Mouse (Mus musculus) ES-E14 (cell line): ENCODE data around the gene 1700001O22Rik. TPM values are rescaled to one million over a fixed set of nuclear protein-coding genes. Genes with fewer than 3 reads are reported as not detected.
A peak's percentile ranks its signal among the peaks of the same experiment; 100 is the strongest.

Experiments
- DNase-seq: peaks from one replicate; pipeline ENCODE4 v3.0.0-alpha.2; 2013; ENCODE audit warnings: low read depth, low spot score
- H3K27ac ChIP-seq: 2 replicates; pipeline ENCODE4 v1.5.1; 2012; ENCODE audit warnings: low read depth, mild to moderate bottlenecking, low read length, moderate library complexity, mixed read lengths; ENCODE audit not compliant: poor library complexity, insufficient read depth, severe bottlenecking
- H3K36me3 ChIP-seq: 2 replicates; pipeline ENCODE4 v1.6.1; 2012; ENCODE audit warnings: mild to moderate bottlenecking, low read length, moderate library complexity, mixed read lengths; ENCODE audit not compliant: control insufficient read depth, poor library complexity, insufficient read depth, severe bottlenecking
- H3K4me1 ChIP-seq, 2 experiments: fragments of 150-350 bp in 1 of 2; sonication (generic) in 1 of 2; 2 replicates each; pipeline ENCODE4 v1.6.1; 2012; ENCODE audit warnings: low read length in 2 of 2, mild to moderate bottlenecking in 1 of 2, mixed read lengths in 1 of 2; ENCODE audit not compliant: control insufficient read depth in 2 of 2, insufficient read depth in 2 of 2, poor library complexity in 1 of 2
- H3K4me3 ChIP-seq, 2 experiments: fragments of 150-350 bp in 1 of 2; sonication (generic) in 1 of 2; 2 replicates each; pipeline ENCODE4 v1.5.1; 2012; ENCODE audit warnings: low read length in 2 of 2, low read depth in 1 of 2, mild to moderate bottlenecking in 1 of 2, mixed read lengths in 1 of 2; ENCODE audit not compliant: insufficient read depth in 1 of 2, poor library complexity in 1 of 2, severe bottlenecking in 1 of 2
- H3K9ac ChIP-seq: 2 replicates; pipeline ENCODE4 v1.6.1; 2012; ENCODE audit warnings: low read depth, mild to moderate bottlenecking, low read length, mixed read lengths; ENCODE audit not compliant: poor library complexity, insufficient read depth, severe bottlenecking
- H3K9me3 ChIP-seq: fragments of 150-350 bp; sonication (generic); 2 replicates; pipeline ENCODE4 v1.6.1; 2012; ENCODE audit warnings: low read depth, mild to moderate bottlenecking, low read length; ENCODE audit not compliant: control insufficient read depth, insufficient read depth
- CHD2 ChIP-seq: IDR thresholded peaks from 2 replicates; pipeline ENCODE4 v1.6.1; 2014; ENCODE audit warnings: mild to moderate bottlenecking, low read depth, low read length, inconsistent platforms
- HCFC1 ChIP-seq: IDR thresholded peaks from 2 replicates; pipeline ENCODE4 v1.6.1; 2012; ENCODE audit warnings: low read length, inconsistent platforms, borderline replicate concordance; ENCODE audit not compliant: insufficient read depth
- MAFK ChIP-seq: IDR thresholded peaks from 2 replicates; pipeline ENCODE4 v1.6.1; 2014; ENCODE audit warnings: mild to moderate bottlenecking, low read depth, low read length, inconsistent platforms; ENCODE audit not compliant: insufficient read depth
- ZC3H11A ChIP-seq: IDR thresholded peaks from 2 replicates; pipeline ENCODE4 v1.6.1; 2012; ENCODE audit warnings: low read depth, mild to moderate bottlenecking, inconsistent platforms, low read length, borderline replicate concordance
- ZNF384 ChIP-seq: IDR thresholded peaks from 2 replicates; pipeline ENCODE4 v1.6.1; 2012; ENCODE audit warnings: low read depth, low read length, inconsistent platforms
- in situ Hi-C, 2 experiments: fragments of 600-800 bp; cut with MboI; formaldehyde crosslinking; loops; one replicate each; pipeline ENCODE4 v1.15.1; 2025; ENCODE audit warnings: low sequenced_read_pairs in 2 of 2, inconsistent platforms in 1 of 2; ENCODE audit not compliant: unreplicated experiment in 2 of 2
- total RNA-seq: library from RNA; depleted of rRNA; stranded (reverse); fragments of 300-350 nt; gene quantifications from 2 replicates; pipeline ENCODE4 v1.2.3, GENCODE M21; 2012

1700001O22Rik gene
- total RNA-seq, 1 experiment: 1.9 TPM

- in situ Hi-C loops: no loop called here
- no peak overlapping the region for H3K9ac ChIP-seq
- no peak for DNase-seq
- 0 out of 2 replicates have a peak, but pooled peaks have one; percentile 5 for TF ChIP-seq ZC3H11A
- TF ChIP-seq CHD2: no peak
- peaks cover 58% of the 10 kb centered on the region for H3K36me3 ChIP-seq
- no peaks in the 10 kb centered on the region for H3K9me3 ChIP-seq
- peaks cover 0 to 36% of the 10 kb centered on the region in 2 experiments; a peak in 3 of 4 replicates for H3K4me1 ChIP-seq
- no peak overlapping the region for H3K4me3 ChIP-seq
- H3K27ac ChIP-seq: no peak overlapping the region
Measured at GRCm38 (mm10) chr2:30821073-30821472, 17.6 kb upstream of the 1700001O22Rik start.

DNA sequence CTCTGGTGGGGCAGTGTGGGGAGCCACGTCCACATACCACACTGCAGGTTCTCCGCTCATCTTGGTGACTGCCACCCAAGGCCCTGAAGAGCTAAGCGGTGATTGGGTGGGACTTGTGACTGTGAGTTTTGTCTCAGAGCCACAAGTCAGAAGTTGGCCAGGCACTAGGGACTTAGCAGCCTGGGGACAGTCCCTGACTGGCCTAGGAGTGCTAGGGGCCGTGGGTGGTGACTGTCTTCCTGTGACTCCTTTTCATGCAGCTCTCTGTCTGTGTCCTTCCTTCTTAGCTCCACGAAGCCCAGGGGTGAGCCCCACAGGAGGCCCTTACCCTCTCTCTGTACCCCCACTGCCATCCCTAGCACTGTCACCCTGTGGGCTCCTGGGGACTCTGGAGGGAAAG lies 16.4 kb upstream of the 1700001O22Rik start:
- H3K9me3 ChIP-seq: no peaks in the 10 kb centered on the region
- in situ Hi-C loops: no loop called here
- H3K27ac ChIP-seq: no peak overlapping the region
- H3K4me1 ChIP-seq: peaks cover 3 to 42% of the 10 kb centered on the region in 2 experiments; a peak in 3 of 4 replicates
- H3K4me3 ChIP-seq: no peak overlapping the region
- peaks cover 57% of the 10 kb centered on the region for H3K36me3 ChIP-seq
- no peak for TF ChIP-seq ZNF384
- TF ChIP-seq CHD2: no peak
- TF ChIP-seq HCFC1: no peak
- no peak for TF ChIP-seq ZC3H11A
- no peak for TF ChIP-seq MAFK
- DNase-seq: no peak
- H3K9ac ChIP-seq: no peak overlapping the region

- H3K9me3 ChIP-seq: no peaks in the 10 kb centered on the region
- in situ Hi-C loops: no loop called here
- TF ChIP-seq MAFK: no peak
- no peak for TF ChIP-seq ZNF384
- no peak for TF ChIP-seq ZC3H11A
- TF ChIP-seq HCFC1: no peak
- no peak for TF ChIP-seq CHD2
- H3K4me1 ChIP-seq: peaks cover 3 to 26% of the 10 kb centered on the region in 2 experiments; a peak in 3 of 4 replicates
- H3K36me3 ChIP-seq: peaks cover 50% of the 10 kb centered on the region
- no peak overlapping the region for H3K9ac ChIP-seq
- H3K4me3 ChIP-seq: no peak overlapping the region
- H3K27ac ChIP-seq: 0 out of 2 replicates have a peak overlapping the region, but pooled peaks have one; percentile 35
- no peak for DNase-seq
Measured at GRCm38 (mm10) chr2:30816383-30816782, 12.9 kb upstream of the 1700001O22Rik start.

- DNase-seq: no peak
- TF ChIP-seq MAFK: no peak
- no peak for TF ChIP-seq ZC3H11A
- TF ChIP-seq HCFC1: no peak
- TF ChIP-seq ZNF384: no peak
- no peak for TF ChIP-seq CHD2
- Histone ChIP-seq H3K27ac (no peak overlapping the region), H3K36me3 (peaks cover 35% of the 10 kb centered on the region), H3K9ac (no peak overlapping the region), H3K4me3 (no peak overlapping the region), H3K4me1 (peaks cover 8 to 11% of the 10 kb centered on the region in 2 experiments; a peak in 3 of 4 replicates), H3K9me3 (no peaks in the 10 kb centered on the region)
- in situ Hi-C loops: no loop called here
Measured at GRCm38 (mm10) chr2:30810573-30810972, 7.1 kb upstream of the 1700001O22Rik start.

- Histone ChIP-seq H3K27ac (no peak overlapping the region), H3K9me3 (no peaks in the 10 kb centered on the region), H3K4me1 (peaks cover 8 to 10% of the 10 kb centered on the region in 2 experiments; a peak in 3 of 4 replicates), H3K4me3 (no peak overlapping the region), H3K9ac (no peak overlapping the region; the same call in 1 of the 2 replicates), H3K36me3 (peaks cover 28% of the 10 kb centered on the region)
- TF ChIP-seq ZNF384: no peak
- TF ChIP-seq CHD2: no peak
- in situ Hi-C loops: no loop called here
- DNase-seq: no peak
Measured at GRCm38 (mm10) chr2:30809503-30809902, 6.0 kb upstream of the 1700001O22Rik start.
